Mouse (Mus musculus): ENCODE results near the gene Hus1. TPM values are rescaled to one million over a fixed set of nuclear protein-coding genes. Genes with fewer than 3 reads are reported as not detected.
A peak's percentile ranks its signal among the peaks of the same experiment; 100 is the strongest.

Gene Hus1
- polyA plus RNA-seq, 1 experiment from 2014 or later, result 25.6 TPM

GRCm38 (mm10) chr11:8986058-8986457 lies 24.9 kb downstream of the Hus1 start:
- Histone ChIP-seq H3K36me3 (ENCODE audit: insufficient read depth) (peaks cover 6% of the 10 kb centered on the region; the same call in 1 of the 2 replicates), H3K9ac (no peak overlapping the region), H3K27ac (ENCODE audit: low read depth) (no peak overlapping the region), H3K27me3 (ENCODE audit: insufficient read depth, low read length) (no peaks in the 10 kb centered on the region), H3K4me3 (ENCODE audit: low read depth, low read length) (no peak overlapping the region), H3K4me2 (no peak overlapping the region), H3K4me1 (ENCODE audit: insufficient read depth) (peaks cover 7% of the 10 kb centered on the region; the same call in 1 of the 2 replicates), H3K9me3 (ENCODE audit: low read depth, low read length) (no peaks in the 10 kb centered on the region)
- peak; percentile 41 for DNase-seq
- TF ChIP-seq CTCF (IDR thresholded peaks at IDR 0.05; ENCODE audit: low read depth), result no peak
- peak; percentile 57; the same call in 1 of the 2 replicates for ATAC-seq (ENCODE audit: insufficient read depth)

- Histone ChIP-seq H3K27me3 (ENCODE audit: insufficient read depth, low read length) (no peaks in the 10 kb centered on the region), H3K4me3 (ENCODE audit: low read depth, low read length) (no peak overlapping the region), H3K27ac (ENCODE audit: low read depth) (no peak overlapping the region), H3K36me3 (ENCODE audit: insufficient read depth) (no peaks in the 10 kb centered on the region), H3K4me2 (no peak overlapping the region), H3K9ac (no peak overlapping the region), H3K4me1 (ENCODE audit: insufficient read depth) (peaks cover 7% of the 10 kb centered on the region; the same call in 1 of the 2 replicates), H3K9me3 (ENCODE audit: low read depth, low read length) (no peaks in the 10 kb centered on the region)
- DNase-seq, result peak; percentile 92
- TF ChIP-seq CTCF (IDR thresholded peaks at IDR 0.05; ENCODE audit: low read depth), result peak; percentile 86
- 19% methylated on average over 6 of the region's 6 CpGs for WGBS
- ATAC-seq (ENCODE audit: insufficient read depth), result no peak
Measured at GRCm38 (mm10) chr11:8983237-8983861, 27.6 kb downstream of the Hus1 start.

- H3K4me3 ChIP-seq (ENCODE audit: low read depth, low read length), result no peak overlapping the region
- 81% methylated on average over 4 of the region's 4 CpGs for WGBS
- H3K27me3 ChIP-seq (ENCODE audit: insufficient read depth, low read length), result no peaks in the 10 kb centered on the region
- no peak for ATAC-seq (ENCODE audit: insufficient read depth)
- no peak overlapping the region for H3K27ac ChIP-seq (ENCODE audit: low read depth)
- no peaks in the 10 kb centered on the region for H3K9me3 ChIP-seq (ENCODE audit: low read depth, low read length)
- DNase-seq, result no peak
- H3K9ac ChIP-seq, result no peak overlapping the region
- no peaks in the 10 kb centered on the region for H3K36me3 ChIP-seq (ENCODE audit: insufficient read depth)
- no peak for TF ChIP-seq CTCF (IDR thresholded peaks at IDR 0.05; ENCODE audit: low read depth)
- no peak overlapping the region for H3K4me2 ChIP-seq
- H3K4me1 ChIP-seq (ENCODE audit: insufficient read depth), result 0 out of 2 replicates have a peak, but pooled peaks cover 6% of the 10 kb centered on the region
Measured at GRCm38 (mm10) chr11:8978154-8978553, 32.8 kb downstream of the Hus1 start.

GRCm38 (mm10) chr11:8973166-8973565 lies 37.8 kb downstream of the Hus1 start, which contains the start of gene Pkd1l1:
TSS of gene Pkd1l1 (minus strand) at chr11:8973266.
- no peak for ATAC-seq (ENCODE audit: insufficient read depth)
- H3K27me3 ChIP-seq (ENCODE audit: insufficient read depth, low read length), result no peaks in the 10 kb centered on the region
- no peaks in the 10 kb centered on the region for H3K36me3 ChIP-seq (ENCODE audit: insufficient read depth)
- no peak within 1 kb of the TSS for H3K4me2 ChIP-seq
- H3K4me1 ChIP-seq (ENCODE audit: insufficient read depth), result 0 out of 2 replicates have a peak, but pooled peaks cover 6% of the 10 kb centered on the region
- no peak for DNase-seq
- WGBS, result 76% methylated on average over 3 of the region's 3 CpGs
- no peaks in the 10 kb centered on the region for H3K9me3 ChIP-seq (ENCODE audit: low read depth, low read length)
- H3K9ac ChIP-seq, result no peak within 1 kb of the TSS
- no peak within 1 kb of the TSS for H3K27ac ChIP-seq (ENCODE audit: low read depth)
- no peak within 1 kb of the TSS for H3K4me3 ChIP-seq (ENCODE audit: low read depth, low read length)
- TF ChIP-seq CTCF (IDR thresholded peaks at IDR 0.05; ENCODE audit: low read depth), result no peak

- Histone ChIP-seq H3K4me2 (no peak overlapping the region), H3K9me3 (ENCODE audit: low read depth, low read length) (no peaks in the 10 kb centered on the region), H3K4me1 (ENCODE audit: insufficient read depth) (0 out of 2 replicates have a peak, but pooled peaks cover 6% of the 10 kb centered on the region), H3K27ac (ENCODE audit: low read depth) (no peak overlapping the region), H3K4me3 (ENCODE audit: low read depth, low read length) (no peak overlapping the region), H3K9ac (no peak overlapping the region), H3K36me3 (ENCODE audit: insufficient read depth) (no peaks in the 10 kb centered on the region), H3K27me3 (ENCODE audit: insufficient read depth, low read length) (no peaks in the 10 kb centered on the region)
- no peak for ATAC-seq (ENCODE audit: insufficient read depth)
- TF ChIP-seq CTCF (IDR thresholded peaks at IDR 0.05; ENCODE audit: low read depth), result no peak
- DNase-seq, result no peak
- WGBS, result 60% methylated on average over 6 of the region's 6 CpGs
Measured at GRCm38 (mm10) chr11:8972093-8972492, 38.9 kb downstream of the Hus1 start.

- no peak for TF ChIP-seq CTCF (IDR thresholded peaks at IDR 0.05; ENCODE audit: low read depth)
- 28% methylated on average over 9 of the region's 9 CpGs for WGBS
- Histone ChIP-seq H3K27me3 (ENCODE audit: insufficient read depth, low read length) (no peaks in the 10 kb centered on the region), H3K27ac (ENCODE audit: low read depth) (no peak overlapping the region), H3K9ac (no peak overlapping the region), H3K4me3 (ENCODE audit: low read depth, low read length) (no peak overlapping the region), H3K9me3 (ENCODE audit: low read depth, low read length) (no peaks in the 10 kb centered on the region), H3K4me2 (no peak overlapping the region), H3K4me1 (ENCODE audit: insufficient read depth) (no peaks in the 10 kb centered on the region), H3K36me3 (ENCODE audit: insufficient read depth) (no peaks in the 10 kb centered on the region)
- ATAC-seq (ENCODE audit: insufficient read depth), result no peak
- no peak for DNase-seq
Measured at GRCm38 (mm10) chr11:8970509-8970908, 40.5 kb downstream of the Hus1 start.

- H3K4me2 ChIP-seq, result no peak overlapping the region
- H3K9me3 ChIP-seq (ENCODE audit: low read depth, low read length), result no peaks in the 10 kb centered on the region
- 93% methylated on average over 7 of the region's 7 CpGs for WGBS
- no peak for TF ChIP-seq CTCF (IDR thresholded peaks at IDR 0.05; ENCODE audit: low read depth)
- no peaks in the 10 kb centered on the region for H3K36me3 ChIP-seq (ENCODE audit: insufficient read depth)
- no peak overlapping the region for H3K9ac ChIP-seq
- ATAC-seq (ENCODE audit: insufficient read depth) (no peak), DNase-seq (no peak)
- no peak overlapping the region for H3K27ac ChIP-seq (ENCODE audit: low read depth)
- H3K4me3 ChIP-seq (ENCODE audit: low read depth, low read length), result no peak overlapping the region
- H3K4me1 ChIP-seq (ENCODE audit: insufficient read depth), result no peaks in the 10 kb centered on the region
- H3K27me3 ChIP-seq (ENCODE audit: insufficient read depth, low read length), result no peaks in the 10 kb centered on the region
Measured at GRCm38 (mm10) chr11:8968094-8968493, 42.9 kb downstream of the Hus1 start.

Measured in lung, embryonic 14.5 days (tissue).